Mouse (Mus musculus) myocyte (in vitro differentiated cells): Measurements from ENCODE around the gene 4930402H24Rik. TPM values are rescaled to one million over a fixed set of nuclear protein-coding genes. Genes with fewer than 3 reads are reported as not detected.
A peak's percentile ranks its signal among the peaks of the same experiment; 100 is the strongest.

ENCODE experiments used
- H3K27me3 ChIP-seq: one replicate; pipeline ENCODE4 v1.6.1; 2011; ENCODE audit not compliant: control insufficient read depth, insufficient read depth, insufficient read length
- H3K36me3 ChIP-seq: one replicate; pipeline ENCODE4 v1.6.1; 2011; ENCODE audit not compliant: control insufficient read depth, insufficient read depth
- H3K4me2 ChIP-seq: one replicate; pipeline ENCODE4 v1.6.1; 2011; ENCODE audit warnings: low read depth, control low read depth
- H3K4me3 ChIP-seq: one replicate; pipeline ENCODE4 v1.5.1; 2011; ENCODE audit warnings: mild to moderate bottlenecking, control low read depth, moderate library complexity
- H3K79me2 ChIP-seq: one replicate; pipeline ENCODE4 v1.6.1; 2011; ENCODE audit not compliant: control insufficient read depth, insufficient read depth
- H3ac ChIP-seq: one replicate; pipeline ENCODE4 v1.6.1; 2011; ENCODE audit not compliant: control insufficient read depth, insufficient read length
- CEBPB ChIP-seq: IDR thresholded peaks from 2 replicates; pipeline ENCODE4 v1.6.1; 2011; ENCODE audit warnings: mild to moderate bottlenecking, moderate library complexity; ENCODE audit not compliant: poor library complexity, insufficient read depth, severe bottlenecking
- E2F4 ChIP-seq: IDR thresholded peaks from one replicate; pipeline ENCODE4 v1.6.1; 2011; ENCODE audit warnings: mild to moderate bottlenecking, control low read depth, moderate library complexity; ENCODE audit not compliant: insufficient read depth
- MAX ChIP-seq: IDR thresholded peaks from one replicate; pipeline ENCODE4 v1.6.1; 2011; ENCODE audit warnings: low read depth, mild to moderate bottlenecking, control low read depth
- MYOD1 ChIP-seq, 3 experiments: IDR thresholded peaks; one replicate each; pipeline ENCODE4 v1.6.1; 2011; ENCODE audit warnings: control low read depth in 2 of 3, low read depth in 2 of 3, mild to moderate bottlenecking in 2 of 3, moderate library complexity in 1 of 3; ENCODE audit not compliant: insufficient read length in 2 of 3, control insufficient read depth in 1 of 3
- MYOG ChIP-seq, 3 experiments: IDR thresholded peaks; one replicate each; pipeline ENCODE4 v1.6.1; 2011; ENCODE audit warnings: control low read depth in 2 of 3, low read depth in 2 of 3, mild to moderate bottlenecking in 2 of 3; ENCODE audit not compliant: insufficient read length in 2 of 3, control insufficient read depth in 1 of 3, insufficient read depth in 1 of 3
- POLR2A ChIP-seq: IDR thresholded peaks from one replicate; pipeline ENCODE4 v1.6.1; 2011; ENCODE audit warnings: low read depth, mild to moderate bottlenecking, control low read depth, moderate library complexity; ENCODE audit not compliant: insufficient read length
- POLR2AphosphoS2 ChIP-seq: IDR thresholded peaks from one replicate; pipeline ENCODE4 v1.6.1; 2011; ENCODE audit warnings: low read depth, control low read depth; ENCODE audit not compliant: insufficient read length
- REST ChIP-seq: IDR thresholded peaks from one replicate; pipeline ENCODE4 v1.6.1; 2011; ENCODE audit warnings: mild to moderate bottlenecking, control low read depth, moderate library complexity; ENCODE audit not compliant: insufficient read depth, insufficient read length
- SRF ChIP-seq: IDR thresholded peaks from one replicate; pipeline ENCODE4 v1.6.1; 2011; ENCODE audit warnings: low read depth; ENCODE audit not compliant: control insufficient read depth, insufficient read length
- TCF12 ChIP-seq: IDR thresholded peaks from one replicate; pipeline ENCODE4 v1.6.1; 2011; ENCODE audit warnings: mild to moderate bottlenecking, control low read depth; ENCODE audit not compliant: poor library complexity, insufficient read depth, severe bottlenecking
- TCF3 ChIP-seq: IDR thresholded peaks from one replicate; pipeline ENCODE4 v1.6.1; 2011; ENCODE audit warnings: low read depth, control low read depth; ENCODE audit not compliant: insufficient read length
- USF1 ChIP-seq: IDR thresholded peaks from one replicate; pipeline ENCODE4 v1.6.1; 2011; ENCODE audit warnings: low read depth, mild to moderate bottlenecking, control low read depth, moderate library complexity
- polyA plus RNA-seq: library from polyadenylated mRNA; unstranded; fragments of >200 nt; fragmentation: generic; extraction: Trizol; gene quantifications from one replicate; pipeline ENCODE4 v1.2.1, GENCODE M21; 2012; ENCODE audit warnings: missing spikeins

Gene 4930402H24Rik
- polyA plus RNA-seq, 1 experiment = 10.4 TPM

- Histone ChIP-seq H3ac (no peak overlapping the region), H3K4me2 (no peak overlapping the region), H3K36me3 (no peaks in the 10 kb centered on the region), H3K4me3 (no peak overlapping the region), H3K27me3 (no peaks in the 10 kb centered on the region), H3K79me2 (no peaks in the 10 kb centered on the region)
- TF ChIP-seq TCF3 (no peak), SRF (no peak), E2F4 (no peak), POLR2A (no peak), TCF12 (no peak)
These were observed 57.9 kb downstream of the 4930402H24Rik start for GRCm38 (mm10) chr2:130848313-130848712.

GRCm38 (mm10) chr2:130843623-130844022, 62.6 kb downstream of the 4930402H24Rik start:
- no peaks in the 10 kb centered on the region for H3K36me3 ChIP-seq
- H3K4me2 ChIP-seq = no peak overlapping the region
- H3K4me3 ChIP-seq = no peak overlapping the region
- TF ChIP-seq MYOD1 (IDR thresholded peaks at IDR 0.05; ENCODE audit: control insufficient read depth in 1 of 3, insufficient read length in 2 of 3, low read depth in 2 of 3) (no peak), TCF12 (no peak), REST (no peak), POLR2A (no peak), TCF3 (no peak), CEBPB (no peak), E2F4 (no peak), POLR2AphosphoS2 (no peak), MYOG (IDR thresholded peaks at IDR 0.05; ENCODE audit: control insufficient read depth in 1 of 3, insufficient read depth in 1 of 3, insufficient read length in 2 of 3, low read depth in 2 of 3) (no peak), SRF (no peak), MAX (no peak), USF1 (no peak)
- no peaks in the 10 kb centered on the region for H3K27me3 ChIP-seq
- peaks cover 11% of the 10 kb centered on the region for H3K79me2 ChIP-seq
- no peak overlapping the region for H3ac ChIP-seq

GRCm38 (mm10) chr2:130840846-130841245, 65.4 kb downstream of the 4930402H24Rik start:
- H3K27me3 ChIP-seq = no peaks in the 10 kb centered on the region
- H3K4me3 ChIP-seq = peak overlapping the region; percentile 88
- no peak overlapping the region for H3ac ChIP-seq
- no peaks in the 10 kb centered on the region for H3K36me3 ChIP-seq
- no peak overlapping the region for H3K4me2 ChIP-seq
- H3K79me2 ChIP-seq = peaks cover 28% of the 10 kb centered on the region
- TF ChIP-seq USF1 (no peak), TCF12 (no peak), SRF (no peak), POLR2AphosphoS2 (no peak), CEBPB (no peak), MAX (no peak), TCF3 (no peak)

GRCm38 (mm10) chr2:130839874-130840661, 66.1 kb downstream of the 4930402H24Rik start:
- TF ChIP-seq E2F4 (no peak), SRF (no peak), CEBPB (no peak), POLR2A (peak; percentile 94), TCF3 (no peak), REST (no peak), TCF12 (no peak), MAX (no peak), MYOD1 (IDR thresholded peaks at IDR 0.05; ENCODE audit: control insufficient read depth in 1 of 3, insufficient read length in 2 of 3, low read depth in 2 of 3) (peak in 1 of 3 experiments; percentile 39), USF1 (no peak), MYOG (IDR thresholded peaks at IDR 0.05; ENCODE audit: control insufficient read depth in 1 of 3, insufficient read depth in 1 of 3, insufficient read length in 2 of 3, low read depth in 2 of 3) (no peak), POLR2AphosphoS2 (peak; percentile 96)
- H3K4me3 ChIP-seq = peak overlapping the region; percentile 88
- H3K36me3 ChIP-seq = no peaks in the 10 kb centered on the region
- peak overlapping the region; percentile 90 for H3K4me2 ChIP-seq
- peak overlapping the region; percentile 89 for H3ac ChIP-seq
- no peaks in the 10 kb centered on the region for H3K27me3 ChIP-seq
- peaks cover 28% of the 10 kb centered on the region for H3K79me2 ChIP-seq

GRCm38 (mm10) chr2:130839528-130839873, 66.7 kb downstream of the 4930402H24Rik start:
- H3K4me3 ChIP-seq = peak overlapping the region; percentile 88
- H3ac ChIP-seq = peak overlapping the region; percentile 89
- TF ChIP-seq TCF3 = no peak
- TF ChIP-seq REST = no peak
- no peak for TF ChIP-seq MAX
- no peak for TF ChIP-seq TCF12
- TF ChIP-seq MYOD1 (IDR thresholded peaks at IDR 0.05; ENCODE audit: control insufficient read depth in 1 of 3, insufficient read length in 2 of 3, low read depth in 2 of 3) = no peak
- no peak for TF ChIP-seq E2F4
- TF ChIP-seq CEBPB = no peak
- TF ChIP-seq USF1 = no peak
- no peak for TF ChIP-seq SRF
- no peak for TF ChIP-seq POLR2A
- no peak for TF ChIP-seq MYOG (IDR thresholded peaks at IDR 0.05; ENCODE audit: control insufficient read depth in 1 of 3, insufficient read depth in 1 of 3, insufficient read length in 2 of 3, low read depth in 2 of 3)
- no peak for TF ChIP-seq POLR2AphosphoS2
- H3K79me2 ChIP-seq = peaks cover 28% of the 10 kb centered on the region
- no peaks in the 10 kb centered on the region for H3K27me3 ChIP-seq
- H3K4me2 ChIP-seq = peak overlapping the region; percentile 87
- no peaks in the 10 kb centered on the region for H3K36me3 ChIP-seq
